Mouse (Mus musculus): Measurements from ENCODE around the gene Pdzd7.
A peak's percentile ranks its signal among the peaks of the same experiment; 100 is the strongest.

DNA sequence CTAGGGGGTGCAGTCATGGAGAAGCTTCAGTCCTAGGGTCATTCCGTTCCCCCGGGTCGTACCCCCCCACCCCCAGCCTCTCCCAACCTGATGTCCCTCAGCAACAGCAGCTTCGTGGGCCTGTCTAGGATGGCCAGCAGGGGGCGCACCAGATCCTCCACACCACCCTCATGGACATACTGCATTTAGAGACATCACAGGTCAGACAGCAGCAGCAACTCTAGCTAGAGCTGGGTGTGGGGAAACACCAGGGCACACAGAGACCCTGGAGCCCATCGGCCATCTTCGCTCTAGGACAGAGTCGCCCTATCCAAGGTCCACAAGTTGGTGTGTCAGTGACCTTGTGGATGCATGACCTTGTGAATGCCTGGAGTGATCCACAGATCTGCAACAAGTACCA lies 15.4 kb downstream of the Pdzd7 start:
- TF ChIP-seq POLR2A (IDR thresholded peaks at IDR 0.05; ENCODE audit: low read depth, low read length) (no peak), CTCF (IDR thresholded peaks at IDR 0.05; ENCODE audit: borderline replicate concordance, insufficient read depth, low read length) (peak; percentile 89)
